Mouse (Mus musculus) hindbrain, embryonic 14.5 days (tissue): Measurements from ENCODE around the gene Lama5. TPM values are rescaled to one million over a fixed set of nuclear protein-coding genes. Genes with fewer than 3 reads are reported as not detected.
"Not testable (repeated sequence)": the region's sequence is repeated elsewhere in the genome, so short reads cannot be mapped to it uniquely, and the experiment has no call there.

ENCODE experiments used
- ATAC-seq: fragments of 200-750 bp; cut with Nextera tagmentation; 2 replicates; pipeline ENCODE4 v1.8.0; 2017; ENCODE audit warnings: moderate number of reproducible peaks, mild to moderate bottlenecking, moderate TSS enrichment, moderate library complexity; ENCODE audit not compliant: low FRiP score
- DNase-seq: peaks from one replicate; pipeline ENCODE4 v3.0.0-alpha.2; 2015; ENCODE audit warnings: low spot score
- H3K27ac ChIP-seq: fragments of 300-500 bp; sonication (generic); 2 replicates; pipeline ENCODE4 v1.5.1; 2014; ENCODE audit warnings: mild to moderate bottlenecking, moderate library complexity
- H3K27me3 ChIP-seq: fragments of 300-500 bp; sonication (generic); 2 replicates; pipeline ENCODE4 v1.6.1; 2014; ENCODE audit warnings: mild to moderate bottlenecking, low read length, mixed read lengths; ENCODE audit not compliant: control insufficient read depth, insufficient read depth
- H3K36me3 ChIP-seq: fragments of 300-500 bp; sonication (generic); replicated peaks from 2 replicates; pipeline ENCODE4 v1.6.1; 2014; ENCODE audit not compliant: control insufficient read depth, insufficient read depth
- H3K4me1 ChIP-seq: fragments of 300-500 bp; sonication (generic); replicated peaks from 2 replicates; pipeline ENCODE4 v1.6.1; 2014; ENCODE audit warnings: antibody characterized with exemption, low read length, mixed read lengths; ENCODE audit not compliant: control insufficient read depth, insufficient read depth
- H3K4me2 ChIP-seq: fragments of 300-500 bp; sonication (generic); replicated peaks from 2 replicates; pipeline ENCODE4 v1.6.1; 2014; ENCODE audit warnings: mild to moderate bottlenecking, moderate library complexity
- H3K4me3 ChIP-seq: fragments of 300-500 bp; sonication (generic); replicated peaks from 2 replicates; pipeline ENCODE4 v1.5.1; 2014; ENCODE audit warnings: mild to moderate bottlenecking, low read length
- H3K9ac ChIP-seq: fragments of 300-500 bp; sonication (generic); 2 replicates; pipeline ENCODE4 v1.6.1; 2014
- H3K9me3 ChIP-seq: fragments of 300-500 bp; sonication (generic); 2 replicates; pipeline ENCODE4 v1.6.1; 2016; ENCODE audit warnings: low read length; ENCODE audit not compliant: control insufficient read depth
- WGBS: fragments of 180-500 bp; shearing (Covaris S2); extraction: QIAGEN DNeasy Blood & Tissue Kit; methylation state at CpG from one replicate; pipeline ENCODE4 v1.1.7; 2014; 5-methylcytosine and 5-hydroxymethylcytosine counted together
- polyA plus RNA-seq: library from polyadenylated mRNA; unstranded; fragments of >200 nt; fragmentation: Nextera tagmentation; extraction: Ambion mirVana; gene quantifications from 2 replicates; pipeline ENCODE4 v1.2.1, GENCODE M21; 2014

Lama5 gene
- polyA plus RNA-seq, 1 experiment from 2014 or later: 2.9 TPM

- not testable (repeated sequence) for H3K27ac ChIP-seq, H3K4me2 ChIP-seq, H3K9ac ChIP-seq, H3K4me3 ChIP-seq, H3K9me3 ChIP-seq, H3K27me3 ChIP-seq, DNase-seq, ATAC-seq
- WGBS: 94% methylated on average over 8 of the region's 8 CpGs
- Histone ChIP-seq H3K4me1 (peaks cover 12% of the 10 kb centered on the region), H3K36me3 (peaks cover 57% of the 10 kb centered on the region)
Observed at GRCm38 (mm10) chr2:180173711-180174110, 51.9 kb downstream of the Lama5 start.

- Histone ChIP-seq H3K27ac (no peak overlapping the region), H3K4me1 (peaks cover 12% of the 10 kb centered on the region), H3K27me3 (no peaks in the 10 kb centered on the region), H3K4me2 (peak overlapping the region; percentile 95), H3K4me3 (peak overlapping the region; percentile 99; the same call in 1 of the 2 replicates), H3K9ac (0 out of 2 replicates have a peak overlapping the region, but pooled peaks have one; percentile 97), H3K36me3 (peaks cover 52% of the 10 kb centered on the region), H3K9me3 (no peaks in the 10 kb centered on the region)
- DNase-seq (no peak), ATAC-seq (no peak)
- 87% methylated on average over 4 of the region's 4 CpGs for WGBS
Observed at GRCm38 (mm10) chr2:180173163-180173562, 52.5 kb downstream of the Lama5 start.

GRCm38 (mm10) chr2:180172152-180172551 lies 53.5 kb downstream of the Lama5 start:
- no peak for ATAC-seq
- Histone ChIP-seq H3K4me1 (peaks cover 12% of the 10 kb centered on the region), H3K4me2 (peak overlapping the region; percentile 95), H3K27ac (peak overlapping the region; percentile 94; the same call in 1 of the 2 replicates), H3K36me3 (peaks cover 42% of the 10 kb centered on the region), H3K27me3 (no peaks in the 10 kb centered on the region), H3K9ac (peak overlapping the region; percentile 97), H3K9me3 (no peaks in the 10 kb centered on the region), H3K4me3 (peak overlapping the region; percentile 99)
- WGBS: 7% methylated on average over 5 of the region's 9 CpGs
- DNase-seq: no peak

GRCm38 (mm10) chr2:180171522-180172070 lies 54.1 kb downstream of the Lama5 start:
- H3K27me3 ChIP-seq: no peaks in the 10 kb centered on the region
- peak overlapping the region; percentile 95 for H3K4me2 ChIP-seq
- ATAC-seq (peak; percentile 64), DNase-seq (peak; percentile 42)
- peaks cover 12% of the 10 kb centered on the region for H3K4me1 ChIP-seq
- H3K27ac ChIP-seq: peak overlapping the region; percentile 94
- peak overlapping the region; percentile 97 for H3K9ac ChIP-seq
- under 1% methylated on average over 67 of the region's 80 CpGs for WGBS
- H3K36me3 ChIP-seq: peaks cover 36% of the 10 kb centered on the region
- H3K9me3 ChIP-seq: no peaks in the 10 kb centered on the region
- peak overlapping the region; percentile 99 for H3K4me3 ChIP-seq

- 7% methylated on average over 41 of the region's 41 CpGs for WGBS
- peak within 1 kb of the TSS; percentile 99 for H3K4me3 ChIP-seq
- ATAC-seq (peak; percentile 98), DNase-seq (peak; percentile 97)
- H3K9me3 ChIP-seq: no peaks in the 10 kb centered on the region
- H3K27ac ChIP-seq: peak within 1 kb of the TSS; percentile 94
- peak within 1 kb of the TSS; percentile 97 for H3K9ac ChIP-seq
- no peaks in the 10 kb centered on the region for H3K27me3 ChIP-seq
- peaks cover 30% of the 10 kb centered on the region for H3K36me3 ChIP-seq
- H3K4me2 ChIP-seq: peak within 1 kb of the TSS; percentile 95
- peaks cover 12% of the 10 kb centered on the region for H3K4me1 ChIP-seq
Observed at GRCm38 (mm10) chr2:180170806-180171521, 54.7 kb downstream of the Lama5 start, which contains the start of gene Adrm1. Adrm1 (plus strand) TSS chr2:180171485.

- H3K4me3 ChIP-seq: no peak overlapping the region
Observed at GRCm38 (mm10) chr2:180170151-180170805, 55.4 kb downstream of the Lama5 start.

GRCm38 (mm10) chr2:180166869-180167268 lies 58.8 kb downstream of the Lama5 start:
- H3K9me3 ChIP-seq: no peaks in the 10 kb centered on the region
- peaks cover 24% of the 10 kb centered on the region for H3K36me3 ChIP-seq
- ATAC-seq (no peak), DNase-seq (no peak)
- 89% methylated on average over 2 of the region's 2 CpGs for WGBS
- no peak overlapping the region for H3K9ac ChIP-seq
- no peaks in the 10 kb centered on the region for H3K27me3 ChIP-seq
- no peak overlapping the region for H3K4me3 ChIP-seq
- H3K4me2 ChIP-seq: no peak overlapping the region
- H3K27ac ChIP-seq: no peak overlapping the region
- H3K4me1 ChIP-seq: no peaks in the 10 kb centered on the region

More at GRCm38 (mm10) chr2:180170151-180170805, 55.4 kb downstream of the Lama5 start:
- Histone ChIP-seq H3K27me3 (no peaks in the 10 kb centered on the region), H3K4me2 (no peak overlapping the region), H3K36me3 (peaks cover 23% of the 10 kb centered on the region), H3K9ac (0 out of 2 replicates have a peak overlapping the region, but pooled peaks have one; percentile 51), H3K4me1 (peaks cover 12% of the 10 kb centered on the region), H3K27ac (no peak overlapping the region), H3K9me3 (no peaks in the 10 kb centered on the region)
- no peak for ATAC-seq
- 89% methylated on average over 11 of the region's 11 CpGs for WGBS
- DNase-seq: no peak

GRCm38 (mm10) chr2:180165855-180166254 lies 59.8 kb downstream of the Lama5 start:
- Histone ChIP-seq H3K36me3 (peaks cover 34% of the 10 kb centered on the region), H3K9ac (no peak overlapping the region), H3K4me3 (no peak overlapping the region), H3K27ac (no peak overlapping the region), H3K4me1 (no peaks in the 10 kb centered on the region), H3K4me2 (no peak overlapping the region), H3K27me3 (no peaks in the 10 kb centered on the region), H3K9me3 (no peaks in the 10 kb centered on the region)
- WGBS: 76% methylated on average over 2 of the region's 2 CpGs
- DNase-seq: no peak
- peak; percentile 49; the same call in 1 of the 2 replicates for ATAC-seq

- 96% methylated on average over 3 of the region's 3 CpGs for WGBS
- H3K27ac ChIP-seq: no peak overlapping the region
- no peak overlapping the region for H3K4me3 ChIP-seq
- H3K27me3 ChIP-seq: no peaks in the 10 kb centered on the region
- DNase-seq (no peak), ATAC-seq (no peak)
- no peak overlapping the region for H3K9ac ChIP-seq
- H3K36me3 ChIP-seq: peaks cover 92% of the 10 kb centered on the region
- H3K9me3 ChIP-seq: no peaks in the 10 kb centered on the region
- H3K4me2 ChIP-seq: no peak overlapping the region
- H3K4me1 ChIP-seq: no peaks in the 10 kb centered on the region
Observed at GRCm38 (mm10) chr2:180158627-180159026, 67.0 kb downstream of the Lama5 start.
